In genomic region chr11:72458502-72458901, GRCm38 (mm10) we compare ENCODE assay signal across 11 mouse cellular contexts. TPM values are rescaled to one million over a fixed set of nuclear protein-coding genes. Genes with fewer than 3 reads are reported as not detected.
A peak's percentile ranks its signal among the peaks of the same experiment; 100 is the strongest.
DNase-seq lines count a peak whose midpoint lies in the region; ATAC-seq lines count a peak whose summit lies in the region.
"Had no signal": no experiment of that assay in that cellular context is flagged by ENCODE, and none has a peak within 500 bp of the region (broad histone marks: within the 10 kb centered on the region; RNA-seq: fewer than 3 reads in every experiment).

No protein-coding gene starts in this region.

- no peaks in the 10 kb centered on the region for H3K27me3 ChIP-seq in heart, embryonic 12.5 days (replicated peaks)
- H3K27me3 ChIP-seq in lung, embryonic 15.5 days, result no peaks in the 10 kb centered on the region
- H3K27me3 ChIP-seq in intestine, embryonic 16.5 days (replicated peaks; ENCODE audit: control insufficient read depth, insufficient read depth, low read length), result no peaks in the 10 kb centered on the region
- no peaks in the 10 kb centered on the region for H3K27me3 ChIP-seq in stomach, embryonic 14.5 days (ENCODE audit: control insufficient read depth, insufficient read depth, low read length)
- H3K27me3 ChIP-seq: midbrain, embryonic 12.5 days had no signal

- H3K9ac ChIP-seq in heart, embryonic 12.5 days, result no peak overlapping the region
- no peak overlapping the region for H3K9ac ChIP-seq in lung, embryonic 15.5 days
- H3K9ac ChIP-seq in intestine, embryonic 16.5 days (ENCODE audit: low read depth, low read length), result no peak overlapping the region
- no peak overlapping the region for H3K9ac ChIP-seq in stomach, embryonic 14.5 days (replicated peaks; ENCODE audit: low read depth, low read length)
- H3K9ac ChIP-seq: midbrain, embryonic 12.5 days had no signal

- no peak overlapping the region for H3K4me2 ChIP-seq in heart, embryonic 12.5 days
- H3K4me2 ChIP-seq in lung, embryonic 15.5 days, result peak overlapping the region; percentile 0; the same call in 1 of the 2 replicates
- no peak overlapping the region for H3K4me2 ChIP-seq in intestine, embryonic 16.5 days (ENCODE audit: low read depth, low read length)
- H3K4me2 ChIP-seq in stomach, embryonic 14.5 days (replicated peaks; ENCODE audit: low read depth, low read length), result no peak overlapping the region
- H3K4me2 ChIP-seq: midbrain, embryonic 12.5 days had no signal

- H3K9me3 ChIP-seq in heart, embryonic 12.5 days (replicated peaks), result no peaks in the 10 kb centered on the region
- H3K9me3 ChIP-seq in lung, embryonic 15.5 days, result no peaks in the 10 kb centered on the region
- H3K9me3 ChIP-seq in intestine, embryonic 16.5 days (ENCODE audit: control insufficient read depth, low read length), result no peaks in the 10 kb centered on the region
- H3K9me3 ChIP-seq in stomach, embryonic 14.5 days (ENCODE audit: control insufficient read depth, low read depth, low read length), result no peaks in the 10 kb centered on the region
- H3K9me3 ChIP-seq: midbrain, embryonic 12.5 days had no signal

- H3K36me3 ChIP-seq in heart, embryonic 12.5 days, result no peaks in the 10 kb centered on the region
- H3K36me3 ChIP-seq in lung, embryonic 15.5 days, result no peaks in the 10 kb centered on the region
- 0 out of 2 replicates have a peak, but pooled peaks cover 2% of the 10 kb centered on the region for H3K36me3 ChIP-seq in intestine, embryonic 16.5 days (ENCODE audit: control insufficient read depth, insufficient read depth, low read length)
- no peaks in the 10 kb centered on the region for H3K36me3 ChIP-seq in stomach, embryonic 14.5 days (ENCODE audit: control insufficient read depth, insufficient read depth, low read length)

- intact Hi-C loops in heart, postnatal 25 days (cut with DNase I), result loop anchor here (2.0 kb wide), 1 partner anchor 30 kb away; the partner anchor contains the start of gene Spns2

- H3K4me3 ChIP-seq in heart, embryonic 12.5 days, result no peak overlapping the region
- no peak overlapping the region for H3K4me3 ChIP-seq in lung, embryonic 15.5 days
- no peak overlapping the region for H3K4me3 ChIP-seq in intestine, embryonic 16.5 days (ENCODE audit: low read length)
- no peak overlapping the region for H3K4me3 ChIP-seq in stomach, embryonic 14.5 days (ENCODE audit: low read depth, low read length)
- H3K4me3 ChIP-seq: erythroblast, embryonic 14.5 days; midbrain, embryonic 12.5 days had no signal

- 13% methylated on average over 3 of the region's 3 CpGs for WGBS in heart, embryonic 12.5 days
- 58% methylated on average over 3 of the region's 3 CpGs for WGBS in lung, embryonic 15.5 days
- 71% methylated on average over 3 of the region's 3 CpGs for WGBS in intestine, embryonic 16.5 days
- WGBS in stomach, embryonic 14.5 days, result 81% methylated on average over 3 of the region's 3 CpGs

- H3K27ac ChIP-seq in heart, embryonic 12.5 days (ENCODE audit: poor library complexity, severe bottlenecking), result peak overlapping the region; percentile 80
- peak overlapping the region; percentile 82 for H3K27ac ChIP-seq in lung, embryonic 15.5 days
- peak overlapping the region; percentile 26 for H3K27ac ChIP-seq in intestine, embryonic 16.5 days (ENCODE audit: low read length)
- peak overlapping the region; percentile 16; the same call in 1 of the 2 replicates for H3K27ac ChIP-seq in stomach, embryonic 14.5 days (ENCODE audit: low read length)
- H3K27ac ChIP-seq: midbrain, embryonic 12.5 days had no signal

- peaks cover 37% of the 10 kb centered on the region for H3K4me1 ChIP-seq in heart, embryonic 12.5 days (replicated peaks)
- H3K4me1 ChIP-seq in lung, embryonic 15.5 days, result peaks cover 22% of the 10 kb centered on the region; the same call in 1 of the 2 replicates
- peaks cover 11% of the 10 kb centered on the region; the same call in 1 of the 2 replicates for H3K4me1 ChIP-seq in intestine, embryonic 16.5 days (ENCODE audit: control insufficient read depth, insufficient read depth, low read length)
- H3K4me1 ChIP-seq in stomach, embryonic 14.5 days (ENCODE audit: control insufficient read depth, insufficient read depth, low read length), result 0 out of 2 replicates have a peak, but pooled peaks cover 3% of the 10 kb centered on the region

- no peak for DNase-seq in heart, postnatal 25 days (ENCODE audit: low spot score)
- no peak for DNase-seq in lung, adult 18-20 months
- DNase-seq in cerebellum, postnatal 4 days (ENCODE audit: low spot score in 2 of 2), result no peak
- no peak for DNase-seq in Muller cell, postnatal 12 days (ENCODE audit: inconsistent ontology term)

- peak; percentile 62 for ATAC-seq in heart, embryonic 12.5 days (ENCODE audit: insufficient number of reproducible peaks, low FRiP score)
- ATAC-seq in lung, embryonic 15.5 days (ENCODE audit: borderline replicate concordance, extremely low read depth, low FRiP score, low TSS enrichment), result 0 out of 2 replicates have a peak, but pooled peaks have one; percentile 11
- ATAC-seq in intestine, embryonic 16.5 days, result peak; percentile 9; the same call in 1 of the 2 replicates
- ATAC-seq in stomach, embryonic 14.5 days (ENCODE audit: insufficient number of reproducible peaks, insufficient read depth, low FRiP score, low read depth), result no peak

RNA-seq across cellular contexts. Expression of gene Mybbp1a, which starts 17.3 kb away (rescaled TPM):
- 99.5 and 106 TPM in 2 replicates for polyA plus RNA-seq in heart, embryonic 12.5 days (2016; fragmentation: Nextera tagmentation; extraction: Ambion mirVana)
- 10 to 100 TPM; 40.9 to 42.8 TPM for total RNA-seq in heart, postnatal 25 days (2021)
- 137 and 140 TPM in 2 replicates for polyA plus RNA-seq in lung, embryonic 15.5 days (2015; fragmentation: Nextera tagmentation; extraction: Ambion mirVana)
- 119 and 141 TPM in 2 replicates for polyA plus RNA-seq in intestine, embryonic 16.5 days (2015; fragmentation: Nextera tagmentation; extraction: Ambion mirVana)
- 121 and 126 TPM in 2 replicates for polyA plus RNA-seq in stomach, embryonic 14.5 days (2014; fragmentation: Nextera tagmentation; extraction: Ambion mirVana)

RNA-seq across cellular contexts. Expression of gene Ggt6, which starts 23.2 kb away (rescaled TPM):
- not detected in 2 replicates for polyA plus RNA-seq in heart, embryonic 12.5 days (2016; fragmentation: Nextera tagmentation; extraction: Ambion mirVana)
- under 1 TPM in 1 of 2 experiments, not detected in 1; 0.31 TPM for total RNA-seq in heart, postnatal 25 days (2021)
- polyA plus RNA-seq in lung, embryonic 15.5 days (2015; fragmentation: Nextera tagmentation; extraction: Ambion mirVana), result 0.14 and 0.26 TPM in 2 replicates
- polyA plus RNA-seq in intestine, embryonic 16.5 days (2015; fragmentation: Nextera tagmentation; extraction: Ambion mirVana), result 19.2 and 21.2 TPM in 2 replicates
- 0.51 and 1.7 TPM in 2 replicates for polyA plus RNA-seq in stomach, embryonic 14.5 days (2014; fragmentation: Nextera tagmentation; extraction: Ambion mirVana)
- total RNA-seq: hematopoietic stem cell, adult 5-6 weeks had no signal
- polyA plus RNA-seq: erythroblast, embryonic 14.5 days; midbrain, embryonic 12.5 days had no signal

RNA-seq across cellular contexts. Expression of gene Spns2, which starts 31.2 kb away (rescaled TPM):
- polyA plus RNA-seq in heart, embryonic 12.5 days (2016; fragmentation: Nextera tagmentation; extraction: Ambion mirVana), result 3.3 and 3.5 TPM in 2 replicates
- total RNA-seq in heart, postnatal 25 days (2021), result 10 to 100 TPM in 1 of 2 experiments, 1 to 10 TPM in 1; 9.2 to 12.9 TPM
- polyA plus RNA-seq in lung, embryonic 15.5 days (2015; fragmentation: Nextera tagmentation; extraction: Ambion mirVana), result 5.3 and 6.4 TPM in 2 replicates
- polyA plus RNA-seq in intestine, embryonic 16.5 days (2015; fragmentation: Nextera tagmentation; extraction: Ambion mirVana), result 5.9 and 7.5 TPM in 2 replicates
- 2.3 and 3.0 TPM in 2 replicates for polyA plus RNA-seq in stomach, embryonic 14.5 days (2014; fragmentation: Nextera tagmentation; extraction: Ambion mirVana)

RNA-seq across cellular contexts. Expression of gene Smtnl2, which starts 47.0 kb away (rescaled TPM):
- 191 and 194 TPM in 2 replicates for polyA plus RNA-seq in heart, embryonic 12.5 days (2016; fragmentation: Nextera tagmentation; extraction: Ambion mirVana)
- total RNA-seq in heart, postnatal 25 days (2021), result 10 to 100 TPM; 19.0 to 21.6 TPM
- 156 and 158 TPM in 2 replicates for polyA plus RNA-seq in lung, embryonic 15.5 days (2015; fragmentation: Nextera tagmentation; extraction: Ambion mirVana)
- 27.3 and 28.9 TPM in 2 replicates for polyA plus RNA-seq in intestine, embryonic 16.5 days (2015; fragmentation: Nextera tagmentation; extraction: Ambion mirVana)
- 28.8 and 31.6 TPM in 2 replicates for polyA plus RNA-seq in stomach, embryonic 14.5 days (2014; fragmentation: Nextera tagmentation; extraction: Ambion mirVana)
- polyA plus RNA-seq: erythroblast, embryonic 14.5 days had no signal

Comparison
In these comparisons a context has a peak if more than half of its experiments do, and no peak if none do; other contexts are left out.
1. H3K27ac ChIP-seq: peak in every context shown above with its lines; median percentile 82 in lung, embryonic 15.5 days; 80 in heart, embryonic 12.5 days; 26 in intestine, embryonic 16.5 days; 16 in stomach, embryonic 14.5 days.